Mouse (Mus musculus): ENCODE measurements at regions not wholly inside any gene's neighbourhood (a gene's known extent, or its start where the extent isn't known, plus 50 kb on each side); places are given as distances from the start of the nearest gene placed in this dataset.

DNA sequence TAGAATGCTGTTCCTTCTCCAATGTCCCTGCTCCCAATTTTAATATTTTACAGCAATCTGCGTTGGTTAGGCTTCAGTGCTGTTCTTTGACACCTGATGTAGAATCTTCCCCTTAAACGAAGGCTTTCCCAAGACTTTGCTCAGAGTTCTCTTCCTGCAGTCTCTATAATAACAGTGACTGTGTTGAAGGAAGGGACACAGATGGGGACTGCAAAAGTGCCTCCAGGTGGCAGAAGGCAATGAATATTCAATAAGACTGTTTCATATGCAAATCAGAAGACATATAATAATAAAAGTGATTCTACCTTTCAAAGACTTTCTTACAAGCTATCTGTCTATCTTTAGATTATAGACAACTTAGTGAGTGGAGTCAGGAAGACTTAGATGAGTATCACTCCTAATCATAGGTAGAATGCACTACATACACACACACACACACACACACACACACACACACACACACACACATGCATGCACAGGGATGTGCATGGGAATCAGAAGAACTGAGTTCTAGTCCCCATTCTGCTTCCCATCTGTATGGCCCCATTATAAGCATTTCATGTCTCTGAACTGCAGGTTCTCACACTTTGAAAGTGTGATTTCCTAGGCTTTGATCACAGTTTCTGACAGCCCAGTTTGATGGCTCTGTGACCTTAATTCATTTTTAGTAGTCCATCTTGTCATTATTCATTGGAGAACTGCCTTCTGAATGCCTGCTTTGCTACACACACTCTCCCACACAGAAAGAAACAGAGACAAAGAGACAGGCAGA lies 445.1 kb upstream of the Tenm4 start:
- no peak overlapping the region for H3K4me3 ChIP-seq (ENCODE audit: low read depth, low read length)
- H3K27me3 ChIP-seq (ENCODE audit: control insufficient read depth, insufficient read depth, low read length): no peaks in the 10 kb centered on the region
- no peak for ATAC-seq (ENCODE audit: low read depth)
- no peaks in the 10 kb centered on the region for H3K36me3 ChIP-seq (ENCODE audit: control insufficient read depth, insufficient read depth, low read length)
- no peak overlapping the region for H3K9ac ChIP-seq (replicated peaks; ENCODE audit: low read depth, low read length)
- H3K4me1 ChIP-seq (ENCODE audit: control insufficient read depth, insufficient read depth, low read length): no peaks in the 10 kb centered on the region
- H3K4me2 ChIP-seq (ENCODE audit: low read depth, low read length): no peak overlapping the region
- H3K9me3 ChIP-seq (ENCODE audit: control insufficient read depth, low read length): no peaks in the 10 kb centered on the region
- WGBS: 70% methylated on average over 2 of the region's 2 CpGs
- H3K27ac ChIP-seq (ENCODE audit: low read depth, low read length): no peak overlapping the region

DNA sequence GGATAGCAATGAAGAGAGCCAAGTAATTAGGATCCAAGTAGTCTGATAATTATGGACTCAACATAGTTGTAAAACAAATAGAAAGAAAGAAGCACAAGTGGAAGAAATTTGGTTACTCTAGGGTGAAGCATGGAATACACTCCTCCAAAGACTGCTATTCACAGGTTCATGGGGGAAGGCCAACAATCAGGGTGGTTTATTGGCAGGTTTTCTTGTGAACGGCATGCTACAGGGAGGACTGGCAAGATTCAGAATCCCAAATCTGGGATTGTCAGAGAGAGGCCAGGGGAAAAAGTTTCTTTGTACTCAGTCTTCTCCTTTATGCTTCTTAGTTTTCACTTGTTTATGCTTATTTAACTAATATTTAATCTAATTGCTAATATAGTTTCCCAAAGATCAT lies 437.2 kb upstream of the Tenm4 start:
- Histone ChIP-seq H3K4me2 (ENCODE audit: low read depth, low read length) (no peak overlapping the region), H3K36me3 (ENCODE audit: control insufficient read depth, insufficient read depth, low read length) (no peaks in the 10 kb centered on the region), H3K27me3 (ENCODE audit: control insufficient read depth, insufficient read depth, low read length) (no peaks in the 10 kb centered on the region), H3K9ac (replicated peaks; ENCODE audit: low read depth, low read length) (no peak overlapping the region), H3K4me1 (ENCODE audit: control insufficient read depth, insufficient read depth, low read length) (no peaks in the 10 kb centered on the region), H3K9me3 (ENCODE audit: control insufficient read depth, low read length) (no peaks in the 10 kb centered on the region), H3K27ac (ENCODE audit: low read depth, low read length) (no peak overlapping the region), H3K4me3 (ENCODE audit: low read depth, low read length) (no peak overlapping the region)
- no peak for ATAC-seq (ENCODE audit: low read depth)
- WGBS: 79% methylated on average over 1 of the region's 1 CpGs

DNA sequence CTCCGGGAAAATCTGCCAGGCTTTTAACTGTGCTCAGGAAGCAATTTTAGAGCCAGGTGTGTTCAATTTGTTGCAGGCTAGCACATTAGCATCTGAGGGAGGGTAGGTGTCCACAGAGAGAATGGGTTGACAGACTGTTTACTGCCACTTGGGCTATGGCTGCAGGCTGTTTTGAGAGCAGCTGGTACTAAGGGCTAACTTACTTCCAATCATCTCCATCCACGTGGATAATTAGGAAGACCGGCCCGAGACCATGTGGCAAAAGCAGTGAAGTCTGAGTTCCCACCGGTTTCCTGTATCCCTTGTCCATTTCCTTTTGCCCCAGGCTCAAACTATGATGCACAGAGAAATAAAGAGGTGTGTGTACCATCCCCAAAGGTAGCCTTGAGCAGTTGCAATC lies 436.5 kb upstream of the Tenm4 start:
- no peak overlapping the region for H3K27ac ChIP-seq (ENCODE audit: low read depth, low read length)
- H3K4me3 ChIP-seq (ENCODE audit: low read depth, low read length): no peak overlapping the region
- H3K27me3 ChIP-seq (ENCODE audit: control insufficient read depth, insufficient read depth, low read length): no peaks in the 10 kb centered on the region
- no peak overlapping the region for H3K4me2 ChIP-seq (ENCODE audit: low read depth, low read length)
- WGBS: 32% methylated on average over 5 of the region's 5 CpGs
- no peaks in the 10 kb centered on the region for H3K36me3 ChIP-seq (ENCODE audit: control insufficient read depth, insufficient read depth, low read length)
- no peaks in the 10 kb centered on the region for H3K4me1 ChIP-seq (ENCODE audit: control insufficient read depth, insufficient read depth, low read length)
- H3K9ac ChIP-seq (replicated peaks; ENCODE audit: low read depth, low read length): no peak overlapping the region
- H3K9me3 ChIP-seq (ENCODE audit: control insufficient read depth, low read length): no peaks in the 10 kb centered on the region
- no peak for ATAC-seq (ENCODE audit: low read depth)

DNA sequence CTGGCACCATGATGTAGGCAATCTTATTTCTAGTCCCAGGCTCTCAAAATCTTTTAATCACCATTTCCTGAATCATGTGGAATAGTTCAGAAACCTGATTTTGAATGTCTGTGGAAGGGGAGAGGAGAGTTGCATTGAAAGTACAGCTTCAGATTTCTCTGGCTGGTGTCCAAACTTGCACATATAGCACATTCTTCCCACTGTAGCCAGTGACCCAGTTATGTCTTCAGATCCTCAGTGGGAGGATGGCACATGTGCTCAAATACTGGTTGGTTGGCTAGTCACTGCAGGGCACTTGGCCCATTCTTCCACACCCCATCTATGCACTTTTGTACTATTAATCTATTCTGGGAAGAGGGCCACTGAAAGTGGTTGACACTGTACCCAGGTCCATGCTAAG lies 434.3 kb upstream of the Tenm4 start:
- H3K36me3 ChIP-seq (ENCODE audit: control insufficient read depth, insufficient read depth, low read length): no peaks in the 10 kb centered on the region
- no peak overlapping the region for H3K9ac ChIP-seq (replicated peaks; ENCODE audit: low read depth, low read length)
- no peaks in the 10 kb centered on the region for H3K9me3 ChIP-seq (ENCODE audit: control insufficient read depth, low read length)
- no peaks in the 10 kb centered on the region for H3K27me3 ChIP-seq (ENCODE audit: control insufficient read depth, insufficient read depth, low read length)
- no peak for ATAC-seq (ENCODE audit: low read depth)
- H3K4me3 ChIP-seq (ENCODE audit: low read depth, low read length): no peak overlapping the region
- H3K27ac ChIP-seq (ENCODE audit: low read depth, low read length): no peak overlapping the region
- no peak overlapping the region for H3K4me2 ChIP-seq (ENCODE audit: low read depth, low read length)
- no peaks in the 10 kb centered on the region for H3K4me1 ChIP-seq (ENCODE audit: control insufficient read depth, insufficient read depth, low read length)

DNA sequence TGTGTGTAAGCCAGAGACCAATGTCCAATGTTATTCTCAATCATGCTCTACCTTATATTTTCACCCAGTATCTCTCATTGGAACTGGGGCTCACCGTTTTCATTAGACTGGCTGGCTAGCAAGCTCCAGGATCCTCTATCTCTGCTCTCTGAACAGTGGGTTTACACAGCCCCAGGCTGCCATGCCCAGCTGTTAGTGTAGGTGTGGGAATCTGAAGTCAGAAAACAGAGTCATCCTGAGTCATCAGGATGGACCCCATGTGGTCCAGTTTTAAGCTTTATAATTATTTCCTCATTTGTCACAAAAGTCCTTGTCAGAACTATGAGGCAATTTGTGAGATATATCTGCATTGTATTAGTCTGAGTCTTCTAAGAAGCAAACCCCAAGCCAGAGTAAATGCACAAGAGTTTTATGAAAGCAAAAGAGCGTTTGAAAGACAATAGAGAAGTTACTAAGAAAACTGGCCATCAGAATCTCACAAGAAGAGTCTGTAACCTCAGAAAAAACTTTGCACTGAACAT lies 432.3 kb upstream of the Tenm4 start:
- Histone ChIP-seq H3K27ac (ENCODE audit: low read depth, low read length) (no peak overlapping the region), H3K36me3 (ENCODE audit: control insufficient read depth, insufficient read depth, low read length) (no peaks in the 10 kb centered on the region), H3K4me1 (ENCODE audit: control insufficient read depth, insufficient read depth, low read length) (no peaks in the 10 kb centered on the region), H3K9ac (replicated peaks; ENCODE audit: low read depth, low read length) (no peak overlapping the region), H3K4me3 (ENCODE audit: low read depth, low read length) (no peak overlapping the region), H3K27me3 (ENCODE audit: control insufficient read depth, insufficient read depth, low read length) (no peaks in the 10 kb centered on the region), H3K4me2 (ENCODE audit: low read depth, low read length) (no peak overlapping the region), H3K9me3 (ENCODE audit: control insufficient read depth, low read length) (no peaks in the 10 kb centered on the region)
- no peak for ATAC-seq (ENCODE audit: low read depth)
- WGBS: 68% methylated on average over 2 of the region's 2 CpGs

DNA sequence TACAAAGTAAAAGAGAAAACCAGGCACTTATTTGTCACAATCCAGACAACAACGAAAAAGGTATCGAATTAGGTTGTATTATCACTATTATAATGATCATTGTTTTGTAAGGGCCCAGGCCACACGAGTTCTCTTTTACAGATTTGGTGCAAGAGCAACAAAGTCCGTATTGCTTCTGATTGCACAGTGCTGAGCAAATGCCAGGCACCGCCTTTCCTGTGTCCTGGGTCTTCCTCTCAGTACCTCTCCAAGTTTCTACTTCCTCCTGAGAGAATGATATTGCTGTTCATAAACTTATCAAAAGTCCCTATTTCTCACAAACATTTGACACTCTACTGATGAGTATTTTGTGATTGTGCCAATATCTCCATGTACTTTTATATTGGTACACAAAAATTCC lies 431.3 kb upstream of the Tenm4 start:
- no peaks in the 10 kb centered on the region for H3K36me3 ChIP-seq (ENCODE audit: control insufficient read depth, insufficient read depth, low read length)
- no peak overlapping the region for H3K9ac ChIP-seq (replicated peaks; ENCODE audit: low read depth, low read length)
- H3K4me2 ChIP-seq (ENCODE audit: low read depth, low read length): no peak overlapping the region
- H3K4me3 ChIP-seq (ENCODE audit: low read depth, low read length): no peak overlapping the region
- H3K9me3 ChIP-seq (ENCODE audit: control insufficient read depth, low read length): no peaks in the 10 kb centered on the region
- no peak overlapping the region for H3K27ac ChIP-seq (ENCODE audit: low read depth, low read length)
- H3K27me3 ChIP-seq (ENCODE audit: control insufficient read depth, insufficient read depth, low read length): no peaks in the 10 kb centered on the region
- 91% methylated on average over 5 of the region's 5 CpGs for WGBS
- no peaks in the 10 kb centered on the region for H3K4me1 ChIP-seq (ENCODE audit: control insufficient read depth, insufficient read depth, low read length)
- no peak for ATAC-seq (ENCODE audit: low read depth)

DNA sequence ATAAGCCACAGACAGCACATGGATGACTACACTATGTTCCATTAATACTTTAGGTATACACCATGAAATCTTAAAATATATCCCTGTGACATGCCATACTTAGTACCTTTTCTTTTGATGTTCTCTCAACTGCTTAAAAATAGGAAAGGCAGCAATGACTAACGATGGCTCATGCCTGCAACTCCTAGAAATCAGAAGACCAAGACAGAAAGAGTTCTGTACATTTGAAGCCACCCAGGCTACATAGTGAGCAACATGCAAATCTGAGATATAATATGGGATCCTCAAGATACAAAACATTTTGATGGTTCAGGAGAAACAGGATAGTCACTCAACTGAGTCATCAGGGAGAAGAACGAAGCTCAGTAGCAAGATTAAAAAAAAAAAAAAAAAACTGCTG lies 412.7 kb upstream of the Tenm4 start:
- Histone ChIP-seq H3K27ac (ENCODE audit: low read depth, low read length) (no peak overlapping the region), H3K27me3 (ENCODE audit: control insufficient read depth, insufficient read depth, low read length) (no peaks in the 10 kb centered on the region), H3K9ac (replicated peaks; ENCODE audit: low read depth, low read length) (no peak overlapping the region), H3K9me3 (ENCODE audit: control insufficient read depth, low read length) (no peaks in the 10 kb centered on the region), H3K4me3 (ENCODE audit: low read depth, low read length) (no peak overlapping the region), H3K4me1 (ENCODE audit: control insufficient read depth, insufficient read depth, low read length) (no peaks in the 10 kb centered on the region), H3K36me3 (ENCODE audit: control insufficient read depth, insufficient read depth, low read length) (no peaks in the 10 kb centered on the region), H3K4me2 (ENCODE audit: low read depth, low read length) (no peak overlapping the region)
- 85% methylated on average over 2 of the region's 2 CpGs for WGBS
- no peak for ATAC-seq (ENCODE audit: low read depth)

DNA sequence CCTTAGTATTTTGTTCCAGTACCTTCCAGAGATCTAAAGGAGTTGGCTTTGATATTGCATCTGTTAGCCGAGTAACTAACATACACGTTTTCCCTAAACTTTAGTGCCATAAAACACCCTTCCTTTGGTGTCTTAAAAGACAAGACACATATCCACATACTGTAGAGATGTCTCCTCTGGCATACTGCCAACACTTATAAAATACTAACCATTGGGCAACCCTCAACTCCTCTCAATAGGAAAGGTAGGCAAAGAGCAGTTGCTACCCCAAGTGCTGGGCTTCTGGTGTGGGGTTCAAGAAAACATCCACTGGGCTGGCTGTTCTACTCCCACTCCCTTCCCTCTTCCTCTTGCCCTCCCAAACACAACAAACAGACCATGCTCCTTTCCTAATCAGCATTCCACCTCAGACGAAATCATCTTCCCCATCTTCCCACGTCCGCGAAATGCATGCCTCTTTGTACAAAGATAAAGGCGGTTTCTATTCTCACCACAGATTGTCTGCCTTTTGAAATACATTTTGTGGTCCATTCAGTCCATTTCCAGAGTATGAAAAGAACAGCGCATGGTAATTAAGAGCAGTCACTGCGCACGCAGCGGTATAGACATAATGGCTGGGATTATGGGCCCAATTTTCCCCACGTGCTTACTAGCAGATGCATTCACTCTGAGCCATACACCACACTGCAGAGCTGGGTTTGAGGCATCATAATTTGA lies 409.9 kb upstream of the Tenm4 start:
- Histone ChIP-seq H3K27me3 (ENCODE audit: control insufficient read depth, insufficient read depth, low read length) (no peaks in the 10 kb centered on the region), H3K9me3 (ENCODE audit: control insufficient read depth, low read length) (no peaks in the 10 kb centered on the region), H3K9ac (replicated peaks; ENCODE audit: low read depth, low read length) (no peak overlapping the region), H3K4me3 (ENCODE audit: low read depth, low read length) (no peak overlapping the region), H3K4me1 (ENCODE audit: control insufficient read depth, insufficient read depth, low read length) (no peaks in the 10 kb centered on the region), H3K27ac (ENCODE audit: low read depth, low read length) (no peak overlapping the region), H3K36me3 (ENCODE audit: control insufficient read depth, insufficient read depth, low read length) (no peaks in the 10 kb centered on the region), H3K4me2 (ENCODE audit: low read depth, low read length) (no peak overlapping the region)
- peak; percentile 56; the same call in 1 of the 2 replicates for ATAC-seq (ENCODE audit: low read depth)
- 38% methylated on average over 12 of the region's 12 CpGs for WGBS

DNA sequence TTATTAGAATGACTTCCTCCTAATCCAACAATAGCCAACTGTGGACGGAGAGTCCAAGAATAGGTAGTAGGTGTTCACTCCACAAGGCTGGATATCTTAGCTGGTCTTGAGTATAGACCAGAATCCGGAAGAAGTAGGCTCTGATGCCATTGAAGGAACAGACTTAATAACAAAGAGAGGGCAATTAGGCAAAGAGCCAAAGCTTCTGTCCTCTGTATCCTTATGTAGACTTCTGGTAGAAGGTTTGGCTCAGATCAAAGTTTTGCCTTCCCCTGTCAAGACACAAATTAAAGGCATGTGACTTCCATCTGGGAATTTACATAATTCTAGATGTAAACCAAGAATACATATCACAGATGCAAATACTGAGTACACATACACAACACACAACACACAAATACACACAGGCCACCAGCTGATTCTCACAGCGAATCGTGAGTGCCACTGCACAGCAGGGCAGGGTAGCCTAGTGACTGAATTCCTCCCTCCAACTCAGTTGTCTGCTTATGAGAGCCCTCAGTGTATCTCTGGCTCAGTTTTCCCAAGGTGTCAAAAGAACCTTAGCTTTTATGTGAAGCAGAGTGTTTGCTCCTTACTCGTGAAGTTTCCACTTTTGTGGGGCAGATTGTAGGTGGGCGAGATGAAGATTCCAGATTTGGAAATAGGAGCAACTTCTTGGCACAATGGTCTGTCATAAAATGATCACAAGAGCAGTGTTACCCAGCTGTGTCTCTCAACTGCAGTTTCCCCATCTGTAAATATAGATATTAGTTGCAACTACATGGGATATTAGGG lies 404.5 kb upstream of the Tenm4 start:
- Histone ChIP-seq H3K27ac (ENCODE audit: low read depth, low read length) (no peak overlapping the region), H3K9ac (replicated peaks; ENCODE audit: low read depth, low read length) (no peak overlapping the region), H3K4me2 (ENCODE audit: low read depth, low read length) (no peak overlapping the region), H3K36me3 (ENCODE audit: control insufficient read depth, insufficient read depth, low read length) (no peaks in the 10 kb centered on the region), H3K4me1 (ENCODE audit: control insufficient read depth, insufficient read depth, low read length) (no peaks in the 10 kb centered on the region), H3K27me3 (ENCODE audit: control insufficient read depth, insufficient read depth, low read length) (no peaks in the 10 kb centered on the region), H3K9me3 (ENCODE audit: control insufficient read depth, low read length) (no peaks in the 10 kb centered on the region), H3K4me3 (ENCODE audit: low read depth, low read length) (no peak overlapping the region)
- WGBS: 92% methylated on average over 6 of the region's 6 CpGs
- ATAC-seq (ENCODE audit: low read depth): no peak

Data from neural tube, embryonic 14.5 days (tissue).